Mouse (Mus musculus) G1E (cell line): ENCODE data around the gene Tmem53.

Source experiments
- CTCF ChIP-seq: IDR thresholded peaks from 2 replicates; pipeline ENCODE4 v1.5.1; 2012; ENCODE audit warnings: low read depth, low read length, inconsistent platforms, mixed read lengths
- POLR2AphosphoS5 ChIP-seq: IDR thresholded peaks from 2 replicates; pipeline ENCODE4 v1.6.1; 2012; ENCODE audit warnings: low read depth, low read length, inconsistent platforms; ENCODE audit not compliant: insufficient replicate concordance
- TAL1 ChIP-seq: conservative IDR thresholded peaks from 2 replicates; pipeline ENCODE4 v1.6.1; 2012; ENCODE audit warnings: low read depth, low read length, inconsistent platforms, mixed read lengths

DNA sequence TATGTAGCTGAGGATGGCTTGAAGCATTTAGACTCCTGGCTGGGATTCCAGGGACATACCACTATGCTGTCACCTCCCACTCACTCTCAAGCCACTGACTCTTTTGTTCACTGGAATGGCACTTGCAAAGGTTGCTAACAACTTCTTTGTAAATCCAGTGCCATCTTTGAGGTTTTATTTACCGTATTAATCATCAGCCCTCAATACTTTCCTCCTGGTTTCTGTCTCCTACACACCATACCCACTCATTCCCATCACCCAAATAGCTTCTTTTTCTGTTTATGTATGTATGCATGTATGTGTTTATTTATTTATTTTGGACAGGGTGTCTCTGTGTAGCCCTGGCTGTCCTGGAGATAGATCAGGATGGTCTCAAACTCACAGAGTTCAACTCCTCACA, 769 bp upstream of the Tmem53 start:
- TF ChIP-seq CTCF = no peak
- no peak for TF ChIP-seq POLR2AphosphoS5
- no peak for TF ChIP-seq TAL1
